Mouse (Mus musculus): ENCODE measurements around the gene Ldlrad2.

DNA sequence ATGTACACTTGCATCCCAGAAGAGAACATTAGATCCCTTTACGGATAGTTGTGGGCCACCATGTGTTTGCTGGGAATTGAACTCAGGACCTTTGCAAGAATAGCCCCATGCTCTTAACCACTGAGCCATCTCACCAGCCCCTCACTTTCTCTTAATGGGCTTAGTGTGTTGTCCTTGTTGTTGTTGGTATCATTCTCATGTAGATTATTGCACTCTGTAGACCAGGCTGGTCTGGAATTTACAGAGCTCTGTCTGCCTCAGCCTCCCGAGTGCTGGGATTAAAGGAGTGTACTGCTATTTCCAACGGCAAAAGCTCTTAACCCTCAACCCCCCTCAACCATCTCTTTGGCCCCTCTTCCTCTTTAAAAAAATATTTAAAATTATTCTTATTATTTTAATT is 15.2 kb upstream of the Ldlrad2 start:
- TF ChIP-seq POLR2A (IDR thresholded peaks at IDR 0.05; ENCODE audit: insufficient read depth, low read depth, low read length) = no peak
- no peak for TF ChIP-seq CTCF (IDR thresholded peaks at IDR 0.05; ENCODE audit: insufficient read depth, low read depth, low read length)

All from olfactory bulb, adult 2 months (tissue).